Mouse (Mus musculus) brain, embryonic 14.5 days (tissue): Measurements from ENCODE around the gene Mcrip1.

Experiments
- CTCF ChIP-seq: fragments of 200-500 bp; IDR thresholded peaks from 2 replicates; pipeline ENCODE4 v1.5.1; 2012; ENCODE audit warnings: inconsistent platforms, mild to moderate bottlenecking, moderate library complexity, borderline replicate concordance; ENCODE audit not compliant: insufficient read depth, insufficient read length; ENCODE audit errors: extremely low read depth
- POLR2A ChIP-seq: fragments of 200-500 bp; IDR thresholded peaks from 2 replicates; pipeline ENCODE4 v1.6.1; 2012; ENCODE audit warnings: mild to moderate bottlenecking, inconsistent platforms, borderline replicate concordance; ENCODE audit not compliant: poor library complexity, insufficient read depth, insufficient read length, severe bottlenecking; ENCODE audit errors: extremely low read depth

DNA sequence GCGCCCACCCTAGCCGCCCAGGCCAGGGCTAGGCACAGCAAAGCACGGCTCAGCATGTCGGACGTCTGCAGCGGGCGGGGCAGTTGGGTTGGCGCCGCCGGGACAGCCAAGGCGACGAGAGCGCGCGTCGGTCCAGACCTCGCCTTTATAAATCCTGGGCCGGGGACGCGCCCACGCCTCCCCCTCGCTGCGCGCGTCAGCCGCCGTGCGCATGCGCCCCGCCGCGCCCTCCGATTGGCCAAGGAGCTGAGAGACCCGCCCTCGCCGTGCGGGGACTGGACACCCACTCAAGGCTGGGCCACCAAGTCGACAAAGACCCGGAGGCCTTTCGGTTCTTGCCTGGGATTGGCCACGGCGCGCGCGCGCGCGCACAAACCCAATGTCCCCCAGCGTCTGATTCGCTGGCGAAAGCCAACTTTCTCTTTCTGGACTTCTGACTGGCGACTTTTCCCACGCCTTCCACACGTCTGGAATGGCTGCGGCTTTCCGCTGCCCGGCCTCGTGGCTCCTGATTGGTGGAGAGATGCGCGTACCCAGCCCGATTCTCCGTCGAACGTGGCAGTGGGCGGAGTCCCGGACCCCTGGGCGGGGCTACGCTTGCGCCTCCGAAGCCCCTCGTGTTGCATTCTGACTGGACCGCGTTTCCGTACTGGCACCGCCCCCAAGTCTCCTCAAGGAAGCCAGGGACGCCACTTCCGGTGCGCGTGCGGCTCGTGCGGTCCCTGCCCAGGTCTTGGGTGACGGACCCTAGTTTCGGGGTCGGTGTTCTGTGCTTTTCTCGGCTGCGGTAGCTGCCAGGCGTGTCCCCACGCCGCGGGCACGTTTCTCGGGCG lies 23.4 kb upstream of the Mcrip1 start, which contains the start of gene P4hb:
- peak; percentile 93 for TF ChIP-seq POLR2A
- TF ChIP-seq CTCF, result no peak
